Mouse (Mus musculus): Measurements from ENCODE around the gene Gm5168. TPM values are rescaled to one million over a fixed set of nuclear protein-coding genes. Genes with fewer than 3 reads are reported as not detected.
"Not testable (repeated sequence)": the region's sequence is repeated elsewhere in the genome, so short reads cannot be mapped to it uniquely, and the experiment has no call there.

Gm5168 gene
- polyA plus RNA-seq (2015; fragmentation: Nextera tagmentation; extraction: Ambion mirVana): not detected in 2 replicates

DNA sequence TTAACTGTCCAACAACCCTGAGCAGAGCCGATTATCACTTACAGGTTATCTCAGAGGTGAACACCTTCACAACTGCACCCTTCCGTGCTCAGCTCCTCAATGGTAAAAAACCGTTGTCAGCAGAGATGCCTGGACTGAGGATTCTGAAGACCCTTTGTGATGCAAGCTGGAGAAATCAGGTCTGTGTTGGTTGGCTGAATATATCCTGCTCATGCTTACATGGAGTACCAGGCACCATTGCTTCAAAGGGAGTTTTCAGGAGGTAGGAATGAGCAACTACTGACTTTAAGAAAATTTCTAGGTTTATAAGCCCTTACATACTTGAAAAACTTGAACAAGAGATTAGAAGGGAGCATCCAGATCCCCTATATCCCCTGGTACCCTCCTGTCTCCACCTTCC is at the start of gene Gm5168:
Gene Gm5168 (minus strand): TSS at position 101 of the 400 bp plus-strand sequence.
- not testable (repeated sequence) for ATAC-seq (replicated peaks; ENCODE audit: low FRiP score, low read depth); H3K27me3 ChIP-seq (ENCODE audit: insufficient read depth, low read length); DNase-seq (ENCODE audit: low spot score); H3K4me2 ChIP-seq (ENCODE audit: low read length); H3K9ac ChIP-seq (ENCODE audit: low read depth, low read length); H3K36me3 ChIP-seq (ENCODE audit: insufficient read depth, low read length); H3K4me3 ChIP-seq (replicated peaks; ENCODE audit: low read depth, low read length); H3K9me3 ChIP-seq (replicated peaks; ENCODE audit: low read length); H3K4me1 ChIP-seq (replicated peaks; ENCODE audit: insufficient read depth, low read length); H3K27ac ChIP-seq
- WGBS: no CpG with 5 or more reads among the region's 3 CpGs

Other genes with a start within 250 kb of the Gm5168 start
- not detected in 2 replicates for gene Gm2012, start 180.3 kb upstream of the Gm5168 start, polyA plus RNA-seq (2015; fragmentation: Nextera tagmentation; extraction: Ambion mirVana)